9 mouse cellular contexts compared by ENCODE assay signal in genomic region chr10:81289278-81289677, GRCm38 (mm10). TPM values are rescaled to one million over a fixed set of nuclear protein-coding genes. Genes with fewer than 3 reads are reported as not detected.
DNase-seq lines count a peak whose midpoint lies in the region; TF ChIP-seq lines count a peak whose summit lies in the region.
"Had no signal": no experiment of that assay in that cellular context is flagged by ENCODE, and none has a peak within 500 bp of the region (broad histone marks: within the 10 kb centered on the region; RNA-seq: fewer than 3 reads in every experiment).

No protein-coding gene starts in this region.

- peak; percentile 94 for TF ChIP-seq CTCF in embryonic fibroblast, embryonic 13.5 days (IDR thresholded peaks at IDR 0.05; ENCODE audit: borderline replicate concordance, insufficient read depth, low read length)

- H3K4me1 ChIP-seq in embryonic fibroblast, embryonic 13.5 days (ENCODE audit: control insufficient read depth, insufficient read depth, low read length) = no peaks in the 10 kb centered on the region

- DNase-seq in heart, adult 11 months = peak; percentile 97
- no peak for DNase-seq in heart, adult 8-10 months (ENCODE audit: low spot score)
- DNase-seq in A20 (ENCODE audit: low read depth, low spot score) = peak; percentile 71
- peak; percentile 60 for DNase-seq in adrenal gland, postnatal 25 days
- peak; percentile 82 for DNase-seq in kidney, postnatal 10 days
- peak; percentile 86 for DNase-seq in naive thymus-derived CD4-positive, alpha-beta T cell, adult 2 months (ENCODE audit: low read depth)
- peak; percentile 73 for DNase-seq in thymus, postnatal 25 days

- no peak overlapping the region for H3K4me3 ChIP-seq in embryonic fibroblast, embryonic 13.5 days (ENCODE audit: insufficient read depth, low read length)
- H3K4me3 ChIP-seq: limb, embryonic 15.5 days had no signal

- TF ChIP-seq POLR2A in embryonic fibroblast, embryonic 13.5 days (IDR thresholded peaks at IDR 0.05; ENCODE audit: low read depth, low read length) = no peak

- H3K27ac ChIP-seq in embryonic fibroblast, embryonic 13.5 days (ENCODE audit: insufficient read depth, low read length) = no peak overlapping the region
- H3K27ac ChIP-seq: limb, embryonic 15.5 days had no signal

RNA-seq across cellular contexts. Expression of gene Tjp3, which starts 2.1 kb away (rescaled TPM):
- under 1 TPM in 1 of 4 experiments, not detected in 3; 0.22 TPM for total RNA-seq in heart, adult 8-10 months (2022)
- total RNA-seq in adrenal gland, postnatal 25 days (2021) = 0.18 TPM in 1 of 2 replicates, not detected in the other
- not detected in 2 replicates for polyA plus RNA-seq in embryonic fibroblast, embryonic 13.5 days (2011; ENCODE audit: insufficient read length, low read depth, missing spikeins)

RNA-seq across cellular contexts. Expression of gene Pip5k1c, which starts 3.5 kb away (rescaled TPM):
- total RNA-seq in heart, adult 8-10 months (2022) = 10 to 100 TPM; 25.7 to 29.5 (median 26.8) TPM
- total RNA-seq in adrenal gland, postnatal 25 days (2021) = 44.6 and 51.8 TPM in 2 replicates
- polyA plus RNA-seq in embryonic fibroblast, embryonic 13.5 days (2011; ENCODE audit: insufficient read length, low read depth, missing spikeins) = 40.1 and 43.0 TPM in 2 replicates

RNA-seq across cellular contexts. Expression of gene Apba3, which starts 22.5 kb away (rescaled TPM):
- total RNA-seq in heart, adult 8-10 months (2022) = 100 to 1,000 TPM; 105 to 122 (median 112) TPM
- 70.4 and 110 TPM in 2 replicates for total RNA-seq in adrenal gland, postnatal 25 days (2021)
- polyA plus RNA-seq in embryonic fibroblast, embryonic 13.5 days (2011; ENCODE audit: insufficient read length, low read depth, missing spikeins) = 43.2 and 44.8 TPM in 2 replicates

RNA-seq across cellular contexts. Expression of gene Mrpl54, which starts 22.5 kb away (rescaled TPM):
- 100 to 1,000 TPM; 105 to 124 (median 112) TPM for total RNA-seq in heart, adult 8-10 months (2022)
- 116 and 128 TPM in 2 replicates for total RNA-seq in adrenal gland, postnatal 25 days (2021)
- 52.9 and 53.7 TPM in 2 replicates for polyA plus RNA-seq in embryonic fibroblast, embryonic 13.5 days (2011; ENCODE audit: insufficient read length, low read depth, missing spikeins)

RNA-seq across cellular contexts. Expression of gene Cactin, which starts 31.6 kb away (rescaled TPM):
- total RNA-seq in heart, adult 8-10 months (2022) = 10 to 100 TPM; 14.4 to 19.2 (median 16.3) TPM
- 44.0 and 45.7 TPM in 2 replicates for total RNA-seq in adrenal gland, postnatal 25 days (2021)
- polyA plus RNA-seq in embryonic fibroblast, embryonic 13.5 days (2011; ENCODE audit: insufficient read length, low read depth, missing spikeins) = 20.0 and 20.1 TPM in 2 replicates
